Mouse (Mus musculus): ENCODE measurements at regions not wholly inside any gene's neighbourhood (a gene's known extent, or its start where the extent isn't known, plus 50 kb on each side); places are given as distances from the start of the nearest gene placed in this dataset.

GRCm38 (mm10) chr4:131037179-131037578 is 93.0 kb downstream of the Matn1 start:
- TF ChIP-seq FLI1 (IDR thresholded peaks at IDR 0.05; ENCODE audit: low read length) (no peak), GATA1 (IDR thresholded peaks at IDR 0.05; ENCODE audit: borderline replicate concordance, low read length) (no peak)

Data from megakaryocyte, embryonic 14.5 days (primary cell).